Mouse (Mus musculus): Measurements from ENCODE around the gene Coq2. TPM values are rescaled to one million over a fixed set of nuclear protein-coding genes. Genes with fewer than 3 reads are reported as not detected.

Gene Coq2
- polyA plus RNA-seq, 1 experiment from 2014 or later: 82.5 TPM

GRCm38 (mm10) chr5:100672403-100672802 is 2.5 kb downstream of the Coq2 start:
- 74% methylated on average over 4 of the region's 4 CpGs for WGBS
- Histone ChIP-seq H3K4me3 (ENCODE audit: low read depth, low read length) (no peak overlapping the region), H3K27ac (ENCODE audit: low read depth) (no peak overlapping the region), H3K4me1 (replicated peaks; ENCODE audit: control insufficient read depth, insufficient read depth, low read length) (peaks cover 16% of the 10 kb centered on the region), H3K4me2 (ENCODE audit: low read length) (peak overlapping the region; percentile 87), H3K36me3 (ENCODE audit: control insufficient read depth, insufficient read depth, low read length) (peaks cover 15% of the 10 kb centered on the region), H3K27me3 (replicated peaks; ENCODE audit: control insufficient read depth, insufficient read depth, low read length) (no peaks in the 10 kb centered on the region), H3K9me3 (ENCODE audit: control insufficient read depth, low read length) (no peaks in the 10 kb centered on the region), H3K9ac (ENCODE audit: low read length) (no peak overlapping the region)
- ATAC-seq (replicated peaks; ENCODE audit: low FRiP score, low TSS enrichment, low read depth) (no peak), DNase-seq (ENCODE audit: low spot score) (no peak)

- Histone ChIP-seq H3K4me2 (ENCODE audit: low read length) (peak overlapping the region; percentile 87; the same call in 1 of the 2 replicates), H3K27me3 (replicated peaks; ENCODE audit: control insufficient read depth, insufficient read depth, low read length) (no peaks in the 10 kb centered on the region)
These were observed 3.0 kb downstream of the Coq2 start for GRCm38 (mm10) chr5:100671897-100672296.

GRCm38 (mm10) chr5:100671398-100671797 is 3.5 kb downstream of the Coq2 start:
- H3K4me1 ChIP-seq (replicated peaks; ENCODE audit: control insufficient read depth, insufficient read depth, low read length): peaks cover 16% of the 10 kb centered on the region
- no peak overlapping the region for H3K4me3 ChIP-seq (ENCODE audit: low read depth, low read length)
- no peak overlapping the region for H3K9ac ChIP-seq (ENCODE audit: low read length)
- H3K4me2 ChIP-seq (ENCODE audit: low read length): no peak overlapping the region
- 29% methylated on average over 5 of the region's 5 CpGs for WGBS
- H3K9me3 ChIP-seq (ENCODE audit: control insufficient read depth, low read length): no peaks in the 10 kb centered on the region
- H3K27me3 ChIP-seq (replicated peaks; ENCODE audit: control insufficient read depth, insufficient read depth, low read length): no peaks in the 10 kb centered on the region
- no peak overlapping the region for H3K27ac ChIP-seq (ENCODE audit: low read depth)
- no peak for ATAC-seq (replicated peaks; ENCODE audit: low FRiP score, low TSS enrichment, low read depth)
- DNase-seq (ENCODE audit: low spot score): peak; percentile 67
- H3K36me3 ChIP-seq (ENCODE audit: control insufficient read depth, insufficient read depth, low read length): peaks cover 24% of the 10 kb centered on the region

More at GRCm38 (mm10) chr5:100671897-100672296, 3.0 kb downstream of the Coq2 start:
- 68% methylated on average over 3 of the region's 3 CpGs for WGBS
- H3K27ac ChIP-seq (ENCODE audit: low read depth): no peak overlapping the region
- DNase-seq (ENCODE audit: low spot score) (no peak), ATAC-seq (replicated peaks; ENCODE audit: low FRiP score, low TSS enrichment, low read depth) (no peak)
- H3K4me1 ChIP-seq (replicated peaks; ENCODE audit: control insufficient read depth, insufficient read depth, low read length): peaks cover 16% of the 10 kb centered on the region
- H3K9me3 ChIP-seq (ENCODE audit: control insufficient read depth, low read length): no peaks in the 10 kb centered on the region
- H3K36me3 ChIP-seq (ENCODE audit: control insufficient read depth, insufficient read depth, low read length): peaks cover 20% of the 10 kb centered on the region
- H3K9ac ChIP-seq (ENCODE audit: low read length): no peak overlapping the region
- no peak overlapping the region; the same call in 1 of the 2 replicates for H3K4me3 ChIP-seq (ENCODE audit: low read depth, low read length)

DNA sequence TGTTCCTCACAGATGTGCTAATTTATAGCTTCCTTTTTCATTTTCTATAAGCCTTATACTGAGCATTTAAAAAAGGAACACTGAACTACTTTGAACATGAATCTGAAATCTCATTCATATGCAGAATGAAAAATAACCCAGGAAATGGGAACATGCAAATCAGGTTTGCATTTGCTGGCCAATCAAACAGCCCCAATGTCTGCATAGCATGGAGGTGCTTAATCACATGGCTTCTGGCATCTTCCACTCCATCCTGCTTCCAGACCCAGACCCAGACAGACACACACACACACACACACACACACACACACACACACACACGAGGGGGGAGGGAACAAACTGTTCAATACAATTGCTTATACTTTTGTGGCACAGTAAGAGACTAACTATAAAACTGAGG is 8.0 kb downstream of the Coq2 start:
- no peak overlapping the region for H3K4me2 ChIP-seq (ENCODE audit: low read length)
- 63% methylated on average over 1 of the region's 1 CpGs for WGBS
- ATAC-seq (replicated peaks; ENCODE audit: low FRiP score, low TSS enrichment, low read depth) (no peak), DNase-seq (ENCODE audit: low spot score) (no peak)
- no peak overlapping the region for H3K27ac ChIP-seq (ENCODE audit: low read depth)
- H3K9me3 ChIP-seq (ENCODE audit: control insufficient read depth, low read length): no peaks in the 10 kb centered on the region
- no peaks in the 10 kb centered on the region for H3K27me3 ChIP-seq (replicated peaks; ENCODE audit: control insufficient read depth, insufficient read depth, low read length)
- no peak overlapping the region for H3K4me3 ChIP-seq (ENCODE audit: low read depth, low read length)
- peaks cover under 1% of the 10 kb centered on the region; the same call in 1 of the 2 replicates for H3K4me1 ChIP-seq (replicated peaks; ENCODE audit: control insufficient read depth, insufficient read depth, low read length)
- H3K9ac ChIP-seq (ENCODE audit: low read length): no peak overlapping the region
- peaks cover 53% of the 10 kb centered on the region for H3K36me3 ChIP-seq (ENCODE audit: control insufficient read depth, insufficient read depth, low read length)

DNA sequence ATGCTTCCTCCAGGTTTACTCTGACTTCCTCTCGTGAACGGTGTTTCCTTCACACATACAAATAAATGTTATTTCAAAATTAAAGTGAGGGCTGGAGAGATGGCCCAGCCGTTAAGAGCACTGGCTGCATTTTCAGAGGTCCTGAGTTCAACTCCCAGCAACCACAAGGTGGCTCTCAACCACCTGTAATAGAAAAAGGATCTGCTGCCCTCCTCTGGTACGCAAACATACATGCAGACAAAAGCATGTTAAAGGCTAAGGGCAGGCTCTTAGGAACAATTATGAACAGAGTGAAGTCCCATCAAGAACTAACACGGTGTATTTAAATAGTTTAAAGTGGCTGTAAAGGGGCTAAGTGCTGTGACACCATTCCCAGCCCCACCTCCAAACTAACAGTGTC is 11.1 kb downstream of the Coq2 start:
- no peaks in the 10 kb centered on the region for H3K27me3 ChIP-seq (replicated peaks; ENCODE audit: control insufficient read depth, insufficient read depth, low read length)
- WGBS: 49% methylated on average over 5 of the region's 5 CpGs
- H3K4me1 ChIP-seq (replicated peaks; ENCODE audit: control insufficient read depth, insufficient read depth, low read length): no peaks in the 10 kb centered on the region
- H3K4me3 ChIP-seq (ENCODE audit: low read depth, low read length): no peak overlapping the region
- peaks cover 76% of the 10 kb centered on the region for H3K36me3 ChIP-seq (ENCODE audit: control insufficient read depth, insufficient read depth, low read length)
- no peak overlapping the region for H3K9ac ChIP-seq (ENCODE audit: low read length)
- ATAC-seq (replicated peaks; ENCODE audit: low FRiP score, low TSS enrichment, low read depth) (no peak), DNase-seq (ENCODE audit: low spot score) (no peak)
- no peak overlapping the region for H3K27ac ChIP-seq (ENCODE audit: low read depth)
- no peaks in the 10 kb centered on the region for H3K9me3 ChIP-seq (ENCODE audit: control insufficient read depth, low read length)
- no peak overlapping the region for H3K4me2 ChIP-seq (ENCODE audit: low read length)

DNA sequence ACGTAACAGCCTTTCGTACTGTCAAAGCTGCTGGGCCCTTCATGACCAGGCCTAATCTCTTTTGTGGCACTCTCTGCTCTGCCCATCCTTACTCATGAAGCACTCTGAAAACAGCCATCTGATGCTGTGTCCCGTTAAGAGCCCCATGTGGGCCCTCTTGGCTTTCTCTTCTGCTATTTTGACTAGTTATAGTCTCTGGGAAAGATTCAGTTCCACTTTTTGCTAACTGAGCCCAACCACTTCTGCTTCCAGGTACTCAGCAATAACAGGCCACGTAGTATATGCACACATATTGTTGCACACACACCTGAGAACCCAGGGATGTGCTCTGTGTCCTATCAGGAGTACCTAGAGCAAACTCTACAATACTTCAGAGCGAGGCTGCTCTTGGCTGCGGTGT is 11.9 kb downstream of the Coq2 start:
- peaks cover 84% of the 10 kb centered on the region for H3K36me3 ChIP-seq (ENCODE audit: control insufficient read depth, insufficient read depth, low read length)
- H3K4me2 ChIP-seq (ENCODE audit: low read length): no peak overlapping the region
- H3K9ac ChIP-seq (ENCODE audit: low read length): no peak overlapping the region
- no peaks in the 10 kb centered on the region for H3K4me1 ChIP-seq (replicated peaks; ENCODE audit: control insufficient read depth, insufficient read depth, low read length)
- ATAC-seq (replicated peaks; ENCODE audit: low FRiP score, low TSS enrichment, low read depth) (no peak), DNase-seq (ENCODE audit: low spot score) (no peak)
- 91% methylated on average over 6 of the region's 6 CpGs for WGBS
- no peak overlapping the region for H3K4me3 ChIP-seq (ENCODE audit: low read depth, low read length)
- no peaks in the 10 kb centered on the region for H3K27me3 ChIP-seq (replicated peaks; ENCODE audit: control insufficient read depth, insufficient read depth, low read length)
- no peak overlapping the region for H3K27ac ChIP-seq (ENCODE audit: low read depth)
- H3K9me3 ChIP-seq (ENCODE audit: control insufficient read depth, low read length): no peaks in the 10 kb centered on the region

DNA sequence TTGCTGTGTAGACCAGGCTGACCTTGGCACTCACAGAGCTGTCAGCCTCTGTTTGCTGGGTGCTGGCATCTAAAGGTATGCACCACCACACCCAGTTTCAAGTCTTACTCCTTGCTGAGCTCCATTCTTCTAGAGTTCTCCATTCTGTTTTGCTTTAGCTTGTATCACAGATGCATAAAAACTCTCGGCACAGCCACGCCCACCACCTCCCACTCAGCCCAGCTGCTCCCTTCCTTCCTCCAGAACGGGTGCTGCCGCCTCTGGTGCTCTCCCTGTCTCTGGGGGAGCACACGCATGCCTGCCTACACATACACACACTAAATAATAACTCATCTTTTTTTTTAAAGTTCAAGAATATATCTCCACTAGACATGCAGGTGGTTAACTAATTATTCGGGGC is 16.5 kb downstream of the Coq2 start:
- Histone ChIP-seq H3K27me3 (replicated peaks; ENCODE audit: control insufficient read depth, insufficient read depth, low read length) (no peaks in the 10 kb centered on the region), H3K9ac (ENCODE audit: low read length) (no peak overlapping the region)

DNA sequence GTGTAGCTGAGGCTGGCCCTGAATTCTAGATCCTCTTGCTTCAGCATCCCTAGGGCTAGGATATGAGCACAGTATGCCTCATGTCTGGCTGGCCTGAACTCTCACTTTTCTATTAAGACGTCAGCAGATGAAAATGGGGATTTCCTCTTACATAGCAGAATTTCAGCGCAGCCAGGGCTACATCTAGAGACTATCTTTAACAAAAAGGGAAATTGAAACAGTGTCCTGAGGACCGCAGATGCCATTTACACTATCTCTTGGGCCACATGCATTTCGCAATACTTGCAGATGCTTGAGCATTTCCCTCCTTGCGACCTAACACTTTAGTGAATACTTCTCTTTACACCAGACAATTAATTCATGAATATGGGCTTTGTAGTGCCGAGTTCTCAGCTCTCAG is 18.6 kb downstream of the Coq2 start:
- no peak overlapping the region for H3K4me2 ChIP-seq (ENCODE audit: low read length)
- H3K9me3 ChIP-seq (ENCODE audit: control insufficient read depth, low read length): no peaks in the 10 kb centered on the region
- peaks cover 73% of the 10 kb centered on the region for H3K36me3 ChIP-seq (ENCODE audit: control insufficient read depth, insufficient read depth, low read length)
- no peak overlapping the region for H3K4me3 ChIP-seq (ENCODE audit: low read depth, low read length)
- H3K4me1 ChIP-seq (replicated peaks; ENCODE audit: control insufficient read depth, insufficient read depth, low read length): no peaks in the 10 kb centered on the region
- WGBS: 87% methylated on average over 6 of the region's 6 CpGs
- H3K27me3 ChIP-seq (replicated peaks; ENCODE audit: control insufficient read depth, insufficient read depth, low read length): no peaks in the 10 kb centered on the region
- no peak overlapping the region for H3K27ac ChIP-seq (ENCODE audit: low read depth)
- DNase-seq (ENCODE audit: low spot score) (no peak), ATAC-seq (replicated peaks; ENCODE audit: low FRiP score, low TSS enrichment, low read depth) (no peak)
- no peak overlapping the region for H3K9ac ChIP-seq (ENCODE audit: low read length)

More for the DNA sequence above, 16.5 kb downstream of the Coq2 start:
- 73% methylated on average over 6 of the region's 6 CpGs for WGBS
- Histone ChIP-seq H3K27ac (ENCODE audit: low read depth) (no peak overlapping the region), H3K4me2 (ENCODE audit: low read length) (no peak overlapping the region), H3K9me3 (ENCODE audit: control insufficient read depth, low read length) (no peaks in the 10 kb centered on the region), H3K4me1 (replicated peaks; ENCODE audit: control insufficient read depth, insufficient read depth, low read length) (no peaks in the 10 kb centered on the region), H3K36me3 (ENCODE audit: control insufficient read depth, insufficient read depth, low read length) (peaks cover 94% of the 10 kb centered on the region), H3K4me3 (ENCODE audit: low read depth, low read length) (no peak overlapping the region)
- ATAC-seq (replicated peaks; ENCODE audit: low FRiP score, low TSS enrichment, low read depth): no peak
- DNase-seq (ENCODE audit: low spot score): no peak

DNA sequence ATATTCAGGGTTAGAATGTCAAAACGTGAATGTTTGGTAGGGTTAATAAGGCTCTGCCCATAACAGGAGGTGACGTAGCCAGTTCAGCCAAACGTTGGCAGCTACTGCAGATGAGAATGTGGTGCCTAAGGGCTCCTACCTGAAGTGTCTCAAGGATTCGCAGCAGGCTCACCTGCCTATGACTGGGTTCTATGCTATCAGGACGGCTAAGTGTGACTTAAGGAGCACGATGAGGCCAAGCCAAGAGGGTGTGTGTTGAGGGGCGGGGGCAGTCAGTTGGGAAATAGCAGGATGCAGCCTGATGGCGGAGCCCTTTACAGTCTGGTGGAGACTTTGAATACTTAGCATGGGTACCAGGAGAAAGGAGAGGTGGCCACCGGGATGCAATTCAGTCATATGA is 22.6 kb downstream of the Coq2 start:
- Histone ChIP-seq H3K27me3 (replicated peaks; ENCODE audit: control insufficient read depth, insufficient read depth, low read length) (no peaks in the 10 kb centered on the region), H3K36me3 (ENCODE audit: control insufficient read depth, insufficient read depth, low read length) (peaks cover 33% of the 10 kb centered on the region), H3K9me3 (ENCODE audit: control insufficient read depth, low read length) (no peaks in the 10 kb centered on the region), H3K4me1 (replicated peaks; ENCODE audit: control insufficient read depth, insufficient read depth, low read length) (0 out of 2 replicates have a peak, but pooled peaks cover 4% of the 10 kb centered on the region), H3K27ac (ENCODE audit: low read depth) (no peak overlapping the region), H3K4me2 (ENCODE audit: low read length) (no peak overlapping the region), H3K4me3 (ENCODE audit: low read depth, low read length) (no peak overlapping the region), H3K9ac (ENCODE audit: low read length) (no peak overlapping the region)
- ATAC-seq (replicated peaks; ENCODE audit: low FRiP score, low TSS enrichment, low read depth): no peak
- DNase-seq (ENCODE audit: low spot score): no peak
- WGBS: 85% methylated on average over 9 of the region's 9 CpGs

Data from intestine, embryonic 14.5 days (tissue).